Mouse (Mus musculus) lung, adult 2 months (tissue): ENCODE measurements at regions not wholly inside any gene's neighbourhood (a gene's known extent, or its start where the extent isn't known, plus 50 kb on each side); places are given as distances from the start of the nearest gene placed in this dataset.

Experiments used
- CTCF ChIP-seq: fragments of 200-500 bp; IDR thresholded peaks from 2 replicates; pipeline ENCODE4 v1.5.1; 2011; ENCODE audit warnings: mild to moderate bottlenecking, low read length, control low read depth; ENCODE audit not compliant: insufficient read depth
- POLR2A ChIP-seq: fragments of 200-500 bp; IDR thresholded peaks from 2 replicates; pipeline ENCODE4 v1.6.1; 2011; ENCODE audit warnings: low read depth, mild to moderate bottlenecking, control low read depth, low read length, borderline replicate concordance; ENCODE audit errors: extremely low read depth

DNA sequence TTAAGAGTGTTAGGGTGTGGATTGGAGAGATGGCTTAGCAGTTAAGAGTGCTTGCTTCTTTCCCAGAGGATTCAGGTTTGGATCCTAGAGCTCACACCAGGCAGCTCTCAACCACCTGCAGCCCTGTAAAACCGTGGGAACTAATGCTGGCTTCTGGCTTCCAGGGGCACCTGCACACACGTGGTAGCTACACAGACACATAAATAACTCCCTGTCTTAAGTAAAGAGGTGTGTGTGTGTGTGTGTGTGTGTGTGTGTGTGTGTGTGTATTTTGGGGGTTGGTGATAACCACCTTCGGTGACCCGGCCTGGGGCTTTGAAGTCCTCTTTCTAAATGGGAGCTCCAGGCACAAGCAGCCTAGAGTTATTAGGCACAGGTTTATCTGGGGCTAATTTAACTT, 72.5 kb upstream of the Haao start:
- no peak for TF ChIP-seq CTCF
- TF ChIP-seq POLR2A = no peak
